Mouse (Mus musculus): ENCODE results near the gene Wwox.

Gene Wwox

DNA sequence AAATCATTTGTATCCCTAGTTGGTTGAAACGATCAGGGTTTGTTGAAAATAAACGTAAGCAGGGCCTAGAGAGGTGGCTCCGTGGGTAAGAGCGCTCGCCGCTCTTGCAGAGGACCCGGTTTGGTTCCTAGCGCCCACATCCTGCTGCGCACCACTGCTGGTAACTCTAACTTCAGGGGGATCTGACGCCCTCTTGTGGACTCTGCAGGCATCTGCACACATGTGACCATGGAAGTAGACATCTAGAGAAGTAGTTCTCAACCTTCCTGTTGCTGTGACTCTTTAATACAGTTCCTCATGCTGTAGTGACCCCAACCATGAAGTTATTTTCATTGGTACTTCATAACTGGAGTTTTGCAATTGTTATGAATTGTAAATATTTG lies 29.7 kb downstream of the Wwox start:
- no peak for DNase-seq

DNA sequence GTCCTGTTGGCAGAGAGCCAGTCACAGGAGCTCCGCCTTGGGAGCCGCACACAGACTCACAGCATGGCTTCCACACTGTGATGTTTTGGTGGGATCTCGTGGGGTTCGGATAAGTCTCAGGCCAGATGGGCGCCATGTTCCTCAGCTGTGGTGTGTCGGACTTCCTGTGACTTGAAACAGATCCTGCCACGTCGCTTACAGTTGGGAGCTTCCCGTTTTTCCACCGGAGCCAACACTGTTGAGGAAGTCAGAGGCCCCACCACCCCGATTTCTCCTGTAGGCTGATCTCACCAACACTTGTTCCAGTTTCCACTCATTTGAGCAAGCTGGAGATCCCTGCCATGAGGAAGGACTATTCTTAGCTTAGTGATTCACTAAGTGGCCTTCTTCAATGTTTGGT lies 34.1 kb downstream of the Wwox start:
- DNase-seq, result no peak

DNA sequence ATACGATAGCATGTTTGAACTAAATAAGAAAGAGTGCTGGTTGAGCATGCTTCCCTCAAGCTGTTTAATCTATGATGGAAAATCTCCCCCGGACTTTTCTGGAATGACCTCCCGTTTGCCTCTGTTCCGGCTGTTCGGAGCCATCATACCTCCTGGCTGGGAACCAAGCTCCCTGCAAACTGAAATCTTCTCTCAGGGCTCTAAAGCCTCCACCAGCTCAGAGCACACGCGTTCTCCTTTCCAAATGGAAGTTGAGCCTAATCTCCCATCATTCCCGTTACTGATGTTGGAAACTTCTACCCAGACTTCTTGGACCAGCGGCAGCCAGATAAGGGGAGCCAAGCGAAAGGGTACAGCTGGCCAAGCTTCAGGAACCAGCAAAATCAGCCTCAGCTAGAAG lies 37.5 kb downstream of the Wwox start:
- no peak for DNase-seq

DNA sequence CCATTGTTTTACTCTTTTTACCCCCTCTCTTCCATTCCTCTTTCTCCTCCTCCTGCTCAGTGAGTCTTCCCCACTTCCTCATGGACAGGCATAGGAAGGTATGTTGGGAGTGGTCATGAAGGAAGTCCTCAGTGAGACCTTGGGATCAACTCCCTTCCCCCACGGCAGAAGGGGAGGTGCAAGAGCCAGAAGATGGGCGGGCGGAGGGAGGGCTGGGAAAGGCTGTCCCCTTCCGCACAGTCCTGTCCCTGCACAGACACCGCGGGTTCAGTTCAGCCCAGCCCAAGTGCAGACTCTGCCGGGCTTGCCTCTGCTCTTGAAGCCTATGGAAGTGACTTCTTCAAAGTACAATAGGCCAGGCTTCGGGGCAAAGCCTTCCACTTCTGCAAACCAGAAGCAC lies 38.3 kb downstream of the Wwox start:
- no peak for DNase-seq

DNA sequence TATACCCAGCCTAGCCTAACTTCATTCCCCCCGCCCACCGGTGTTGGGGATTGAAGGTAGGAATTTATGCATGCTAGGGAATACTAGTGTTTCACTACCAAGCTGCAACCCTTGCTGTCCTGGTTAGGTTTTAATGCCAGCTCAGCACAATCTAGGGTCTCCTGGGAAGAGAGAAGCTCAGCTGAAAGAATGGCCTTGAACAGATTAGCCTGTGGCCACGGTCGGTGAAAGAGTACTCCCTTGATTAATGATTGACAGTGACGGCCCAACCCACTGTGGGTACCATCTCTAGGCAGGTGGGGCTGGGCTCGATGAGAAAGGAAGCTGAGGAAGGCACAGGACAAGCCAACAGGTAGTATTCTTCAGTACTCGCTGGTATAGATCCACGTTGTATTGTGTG lies 40.3 kb downstream of the Wwox start:
- DNase-seq, result peak; percentile 43 to 49

DNA sequence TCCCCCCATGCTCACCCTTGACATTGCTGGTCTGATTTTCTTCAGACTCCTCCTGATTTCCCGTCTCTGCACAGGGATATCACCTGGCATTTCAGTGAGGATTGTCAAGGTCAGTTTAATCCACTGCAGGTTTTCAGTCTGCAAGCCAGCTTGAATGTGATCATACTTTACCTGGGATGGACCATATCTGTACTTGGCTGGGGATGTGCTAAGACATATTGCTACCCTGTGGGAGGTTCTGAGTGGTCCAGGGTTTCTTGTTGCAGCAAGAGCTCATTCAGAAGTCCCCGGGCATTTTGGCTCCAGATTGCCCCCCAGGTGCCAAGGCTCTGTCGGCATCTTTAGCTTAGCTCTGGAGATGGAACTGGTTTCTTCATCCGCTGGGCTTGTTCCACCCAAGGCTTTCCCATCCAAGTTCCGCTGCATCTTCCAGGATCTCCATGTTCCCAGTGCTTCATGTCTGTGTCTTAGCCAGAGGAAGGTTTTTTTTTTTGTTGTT lies 52.3 kb downstream of the Wwox start:
- DNase-seq, result no peak

DNA sequence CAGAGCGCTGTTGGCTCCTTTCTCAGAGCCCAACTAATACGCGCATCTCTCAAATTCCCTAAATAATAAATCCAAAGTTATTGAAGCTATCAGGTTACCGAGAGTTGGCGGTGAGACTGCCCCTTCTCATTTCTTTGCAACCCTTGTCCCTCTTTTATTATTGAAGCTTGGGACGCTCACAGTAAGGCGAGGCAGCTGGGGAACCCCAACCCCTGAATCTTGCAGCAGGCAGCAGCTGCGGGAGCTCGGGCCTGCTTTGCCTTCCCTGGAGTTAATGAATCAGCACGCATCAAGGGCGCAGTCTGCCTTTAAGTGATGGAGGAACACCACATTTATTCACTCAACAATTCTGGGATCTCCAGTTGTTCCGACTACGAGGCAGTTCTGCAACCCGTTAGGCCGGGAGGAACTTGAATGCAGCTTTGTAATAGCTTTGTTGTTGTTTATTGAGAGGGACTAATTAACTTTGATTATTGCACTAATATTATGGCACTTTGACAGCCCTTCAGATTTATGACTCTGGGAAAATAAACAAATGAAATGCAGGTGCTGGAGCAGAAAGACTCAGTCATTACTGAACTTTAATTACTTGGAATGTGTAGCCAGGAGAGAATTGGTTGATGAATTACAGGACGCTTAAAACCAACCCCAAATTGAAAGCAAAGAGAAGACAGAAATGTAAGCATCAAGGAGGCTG lies 60.1 kb downstream of the Wwox start:
- no peak for DNase-seq

DNA sequence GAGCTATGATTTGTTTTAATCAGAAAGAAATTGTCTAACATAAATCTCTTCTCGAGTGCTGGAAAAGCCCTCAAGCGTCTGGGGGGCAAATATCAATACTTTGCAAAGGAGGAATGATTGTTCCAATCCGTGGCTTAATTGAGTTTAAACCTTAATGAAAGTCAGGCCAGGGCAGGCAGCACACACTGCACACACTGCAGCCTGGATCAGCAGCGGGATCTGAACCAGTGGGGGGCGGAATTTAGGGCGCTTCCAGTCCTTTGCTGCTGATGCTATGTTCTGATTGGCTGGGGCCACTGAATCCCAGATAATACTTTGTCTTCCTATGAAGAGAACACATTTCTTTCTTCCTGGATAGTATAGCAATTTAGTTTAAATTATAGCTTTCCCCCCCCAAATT lies 62.5 kb downstream of the Wwox start:
- DNase-seq, result peak in 1 of 2 experiments; percentile 14

DNA sequence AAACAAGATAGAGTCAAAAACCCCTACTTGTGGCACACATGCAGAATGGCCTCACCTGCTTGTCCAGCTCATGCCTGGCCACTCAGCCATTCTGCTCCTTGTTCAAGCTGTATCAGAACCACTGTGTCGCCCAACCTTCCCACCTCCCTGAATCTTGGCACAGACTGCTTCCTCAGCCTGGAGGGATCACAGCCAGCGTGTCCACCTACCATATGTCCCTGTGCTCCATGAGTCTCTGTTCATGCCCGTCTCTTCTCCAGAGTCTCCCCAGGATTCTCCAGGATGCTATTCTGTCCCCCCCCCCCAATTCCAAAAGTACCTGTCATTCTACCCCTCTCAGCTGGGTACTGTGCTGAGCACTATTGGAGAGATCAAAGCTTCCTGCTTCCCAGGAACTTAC lies 63.7 kb downstream of the Wwox start:
- peak in 1 of 2 experiments; percentile 9 for DNase-seq

DNA sequence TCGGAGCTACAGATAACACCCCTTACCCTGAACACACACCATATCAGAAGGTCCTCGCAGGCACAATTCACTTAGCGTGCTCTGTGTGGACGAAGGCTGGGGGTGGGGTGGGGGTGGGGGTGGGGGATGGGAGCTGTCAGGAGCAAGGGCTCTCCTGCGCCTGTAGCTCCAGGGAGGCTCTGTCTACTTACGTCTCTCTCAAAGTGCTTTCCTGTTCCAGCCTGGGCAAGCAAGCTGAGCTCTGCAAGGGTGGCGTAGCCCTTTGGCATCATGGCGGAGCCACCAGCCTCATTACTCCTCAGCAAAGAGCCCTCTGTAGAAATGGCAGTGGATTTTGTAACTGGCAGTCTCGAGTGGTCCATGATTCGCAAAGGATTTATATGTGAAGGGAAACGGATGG lies 65.4 kb downstream of the Wwox start:
- DNase-seq, result peak in 1 of 2 experiments; percentile 7

DNA sequence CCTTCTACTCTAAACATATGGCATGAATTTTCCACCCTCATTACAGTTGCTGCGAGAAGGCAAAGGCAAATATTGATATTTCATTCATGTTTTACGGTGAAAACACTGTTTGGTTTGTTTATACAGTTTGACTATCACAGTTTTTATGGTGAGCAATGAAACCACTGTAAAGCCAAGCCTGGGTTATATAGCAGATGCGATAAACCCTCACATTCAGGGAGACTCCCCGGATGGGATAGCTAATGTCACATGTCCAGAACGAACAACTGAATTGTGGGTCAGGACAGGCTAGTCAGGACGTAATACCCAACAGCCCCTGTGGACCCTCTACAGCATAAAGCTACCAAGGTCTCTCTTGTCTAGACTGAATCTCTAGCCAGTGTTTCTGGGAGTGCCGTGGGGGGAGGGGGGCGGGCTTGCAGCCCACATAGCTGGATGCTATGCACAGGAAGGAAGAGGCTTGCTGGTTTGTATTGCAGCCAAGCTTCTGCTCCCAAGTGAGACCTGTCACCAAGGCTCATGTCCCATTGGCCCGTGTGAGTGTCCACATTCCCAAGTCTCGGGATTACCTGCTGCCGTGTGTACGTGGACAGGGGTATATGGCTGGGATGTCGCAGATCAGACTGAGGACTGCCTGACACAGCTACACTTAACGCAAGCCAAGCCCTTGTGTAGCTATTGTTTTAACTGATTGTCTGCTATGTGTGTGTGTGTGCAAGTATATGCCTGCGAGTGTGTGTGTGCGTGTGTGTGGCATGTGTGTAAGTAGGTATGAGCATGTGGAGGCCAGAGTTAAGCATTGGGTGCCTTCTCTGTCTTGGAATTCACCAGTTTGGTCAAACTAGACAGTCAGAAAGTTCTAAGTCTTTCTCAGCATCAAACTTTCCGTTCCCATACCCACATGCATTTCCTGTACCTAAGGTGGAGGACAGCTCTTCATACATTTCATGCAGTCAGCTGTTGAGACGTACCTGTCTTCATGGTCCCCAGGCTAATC lies 66.2 kb downstream of the Wwox start:
- peak in 1 of 2 experiments; percentile 7 for DNase-seq

DNA sequence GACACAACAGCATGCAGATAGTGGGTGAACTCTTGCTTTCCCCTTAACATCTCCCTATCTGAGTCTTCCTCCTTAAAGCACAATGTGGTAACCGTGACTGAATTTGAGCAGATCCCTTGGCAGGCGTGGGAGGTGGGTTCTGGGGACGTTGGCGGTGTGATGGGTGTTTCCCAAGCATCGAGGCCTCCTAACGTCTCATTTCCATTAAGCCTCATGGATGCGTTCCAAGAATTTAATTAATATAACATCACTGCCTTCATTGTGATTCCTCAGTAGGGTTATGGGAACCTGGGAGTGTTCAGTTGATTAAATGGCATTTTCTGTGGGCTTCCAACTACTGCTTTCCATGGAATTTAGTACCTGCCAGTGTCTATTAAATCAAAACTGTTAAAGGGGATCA lies 67.9 kb downstream of the Wwox start:
- peak in 1 of 2 experiments; percentile 11 for DNase-seq

DNA sequence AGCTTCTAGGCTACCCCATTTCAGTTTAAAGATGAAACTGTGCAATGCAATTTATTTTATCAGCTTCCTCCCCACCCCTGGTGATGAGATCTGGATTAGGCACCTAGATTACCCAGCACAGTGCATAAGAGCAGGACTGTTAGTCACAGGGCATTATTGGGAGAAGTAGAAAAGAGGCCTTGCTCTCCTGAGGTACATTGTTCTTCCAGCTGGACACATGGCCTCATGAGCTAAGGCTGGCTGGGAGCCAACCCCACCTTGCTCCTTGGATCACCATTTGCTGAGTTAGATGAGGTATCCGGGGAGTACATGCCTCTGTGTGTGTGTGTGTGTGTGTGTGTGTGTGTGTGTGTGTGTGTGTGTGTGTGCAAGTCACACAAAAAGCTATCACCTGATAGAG lies 70.8 kb downstream of the Wwox start:
- peak; percentile 18 to 32 for DNase-seq

DNA sequence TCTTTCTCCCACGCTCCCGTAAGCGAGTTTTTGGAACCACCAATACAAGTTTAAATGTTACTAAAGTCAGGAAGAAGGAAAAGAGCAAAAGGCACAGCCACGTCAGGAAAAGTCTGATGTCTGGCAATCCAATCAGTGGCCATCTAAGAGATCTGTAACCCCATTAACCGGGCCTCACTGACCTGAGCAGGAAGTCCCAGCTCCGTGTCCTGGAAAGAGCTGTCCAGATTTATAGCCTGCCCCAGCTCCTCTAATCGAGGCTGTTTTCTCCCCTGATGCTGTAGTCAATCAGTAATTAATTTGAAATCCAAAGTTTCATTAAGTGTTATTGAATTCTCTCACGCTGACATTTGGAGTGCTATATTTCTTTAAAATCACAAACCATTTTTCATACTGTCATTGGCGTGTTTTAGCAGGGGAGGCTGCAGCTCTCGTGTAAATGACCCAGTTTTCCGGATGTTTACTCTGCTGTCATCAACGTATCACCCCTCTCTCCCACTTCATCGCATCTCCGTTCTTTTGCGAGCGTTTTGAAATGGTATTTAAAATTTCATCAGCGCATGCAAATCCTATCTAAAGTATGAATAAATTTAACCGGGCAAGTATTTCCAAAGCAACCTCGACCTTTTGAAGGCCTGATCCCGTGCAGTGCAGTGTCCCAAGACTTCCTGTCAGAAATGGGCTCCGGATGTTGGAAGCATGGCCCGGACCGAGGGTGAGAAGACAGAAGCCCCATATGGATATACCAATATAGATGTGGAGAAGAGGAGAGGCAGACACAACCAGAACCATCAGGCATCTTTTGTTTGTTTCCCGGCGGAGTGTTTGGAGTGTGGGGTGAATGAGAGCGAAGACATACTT lies 72.8 kb downstream of the Wwox start:
- DNase-seq, result peak in 1 of 2 experiments; percentile 24

DNA sequence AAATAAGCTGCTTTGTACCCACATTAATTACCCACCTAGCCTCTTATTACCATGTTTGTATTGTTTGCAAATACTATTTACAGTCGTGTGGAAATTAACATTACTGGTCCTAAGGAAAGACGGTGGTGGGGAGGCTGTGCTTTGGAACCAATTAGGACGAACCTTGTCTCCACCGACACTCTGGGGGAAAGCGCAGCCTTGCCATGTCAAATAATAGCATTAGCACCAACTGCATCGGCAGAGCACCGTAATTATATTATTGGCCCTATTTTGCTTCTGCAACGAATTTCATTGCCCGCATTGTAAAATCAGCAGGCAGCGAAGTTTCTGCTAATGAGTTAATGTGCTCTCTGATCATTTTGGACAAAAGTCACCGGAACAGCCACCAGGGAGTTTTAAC lies 75.2 kb downstream of the Wwox start:
- peak in 1 of 2 experiments; percentile 10 for DNase-seq

DNA sequence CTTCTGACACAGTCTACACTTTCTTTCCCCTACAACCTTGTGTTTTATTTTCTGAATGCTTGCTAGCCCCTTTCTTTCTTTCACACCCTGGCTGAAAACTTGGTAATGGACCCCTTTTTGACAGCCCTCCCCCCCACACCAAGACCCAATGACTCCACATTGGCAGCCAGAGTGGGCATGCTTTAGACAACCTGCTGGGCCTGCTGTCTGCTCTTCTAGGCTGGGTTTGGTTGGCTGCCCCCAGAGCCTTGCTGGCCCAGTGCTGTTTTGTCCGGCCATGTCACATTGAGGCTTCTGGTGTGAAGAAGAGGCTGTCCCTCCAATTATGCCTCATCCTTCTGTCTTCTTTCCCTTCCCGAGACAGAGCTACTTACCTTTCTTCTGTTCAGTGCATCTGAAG lies 83.6 kb downstream of the Wwox start:
- no peak for DNase-seq

DNA sequence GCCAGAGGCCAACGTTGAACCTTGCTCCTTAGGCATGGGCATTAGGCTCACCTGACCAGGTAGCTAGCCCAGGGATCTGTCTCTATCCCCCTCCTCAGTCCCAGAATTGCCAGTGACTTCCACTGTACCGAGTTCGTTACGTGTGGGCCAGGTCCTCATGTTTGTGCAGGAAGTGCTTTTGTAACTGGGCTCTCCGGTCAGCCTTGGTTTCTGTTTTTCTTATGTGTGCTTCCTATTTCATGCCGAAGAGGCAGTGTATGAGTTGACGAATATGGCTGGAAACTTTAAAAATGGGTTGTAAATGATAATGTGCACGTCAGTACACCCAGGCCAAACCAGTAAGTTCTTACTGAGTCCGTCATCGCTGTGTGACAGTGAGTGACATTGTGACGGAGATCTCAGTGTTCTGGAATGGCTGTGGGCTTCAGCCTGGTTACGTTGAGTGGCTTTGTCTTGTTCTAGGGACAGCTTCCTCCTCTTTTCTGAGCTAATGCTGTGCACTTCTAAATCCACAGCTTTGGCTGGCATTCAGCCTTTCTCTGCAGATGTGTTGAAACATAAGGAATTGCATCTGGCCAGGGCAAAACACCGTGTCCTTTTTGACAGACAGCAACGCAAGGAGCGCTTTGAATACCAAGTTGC lies 87.3 kb downstream of the Wwox start:
- DNase-seq, result peak in 1 of 2 experiments; percentile 17

DNA sequence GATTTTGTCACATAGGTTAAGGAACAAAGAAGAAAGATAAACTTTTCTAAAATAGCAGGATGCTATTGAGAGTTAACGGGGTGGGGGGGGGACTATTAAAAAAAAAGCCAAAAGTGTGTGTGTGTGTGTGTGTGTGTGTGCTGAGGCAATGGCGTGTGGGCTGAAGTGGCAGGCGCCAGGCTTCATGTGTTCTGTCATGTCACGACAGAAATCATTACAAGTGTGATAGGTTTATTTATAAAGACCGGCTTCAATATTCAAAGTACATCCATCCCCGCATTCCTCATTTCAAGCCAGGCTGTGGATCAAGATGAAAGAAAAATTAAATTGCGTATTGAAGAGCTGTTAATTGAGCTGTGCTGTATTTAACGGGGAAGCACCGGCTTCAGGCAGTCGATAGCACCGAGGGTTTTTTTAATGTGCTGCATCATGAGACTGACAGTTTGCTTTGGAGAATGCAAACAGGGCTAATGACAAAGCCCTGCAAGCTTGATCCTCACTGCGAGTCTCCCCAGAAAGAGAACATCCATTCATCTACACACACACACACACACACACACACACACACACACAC lies 88.3 kb downstream of the Wwox start:
- DNase-seq, result peak in 1 of 2 experiments; percentile 19

DNA sequence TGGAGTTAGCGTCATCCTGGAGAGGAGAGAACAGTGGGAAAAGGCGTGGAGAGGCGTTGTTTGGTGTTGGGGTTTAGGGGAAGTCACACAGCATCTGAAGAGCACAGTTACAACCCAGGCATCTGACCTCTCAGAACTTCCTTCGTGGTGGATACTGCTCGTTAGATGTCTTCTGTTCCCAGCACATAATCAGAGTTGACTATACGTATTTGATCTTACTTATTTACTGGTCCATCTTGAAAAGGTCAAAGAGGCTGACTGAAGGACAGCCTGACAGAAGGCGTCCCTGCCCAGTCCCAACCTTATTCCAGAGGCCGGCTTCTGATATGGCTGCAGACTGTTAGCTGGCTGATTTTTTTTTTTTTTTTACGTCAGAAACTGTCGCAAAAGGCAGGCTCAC lies 90.1 kb downstream of the Wwox start:
- no peak for DNase-seq

DNA sequence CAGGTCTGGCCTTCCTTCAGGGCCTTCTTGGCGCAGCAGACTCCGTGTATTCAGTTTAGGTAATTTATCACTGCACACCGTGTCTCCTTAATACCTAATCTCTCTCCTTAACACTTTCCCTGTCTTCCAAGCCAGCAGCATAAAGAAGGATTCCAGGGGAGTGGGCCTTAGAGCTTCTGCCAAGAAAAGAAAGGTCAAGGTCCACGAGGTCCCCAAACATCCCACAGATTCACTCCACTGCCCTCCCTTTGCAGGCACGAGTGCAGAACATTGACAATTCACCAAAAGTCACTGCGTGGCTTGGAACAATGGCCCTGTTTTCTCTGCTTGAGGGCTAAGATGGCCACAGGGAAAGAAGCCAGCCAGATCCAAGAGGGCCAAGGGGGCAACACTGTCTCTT lies 96.7 kb downstream of the Wwox start:
- DNase-seq, result peak; percentile 34 to 61

DNA sequence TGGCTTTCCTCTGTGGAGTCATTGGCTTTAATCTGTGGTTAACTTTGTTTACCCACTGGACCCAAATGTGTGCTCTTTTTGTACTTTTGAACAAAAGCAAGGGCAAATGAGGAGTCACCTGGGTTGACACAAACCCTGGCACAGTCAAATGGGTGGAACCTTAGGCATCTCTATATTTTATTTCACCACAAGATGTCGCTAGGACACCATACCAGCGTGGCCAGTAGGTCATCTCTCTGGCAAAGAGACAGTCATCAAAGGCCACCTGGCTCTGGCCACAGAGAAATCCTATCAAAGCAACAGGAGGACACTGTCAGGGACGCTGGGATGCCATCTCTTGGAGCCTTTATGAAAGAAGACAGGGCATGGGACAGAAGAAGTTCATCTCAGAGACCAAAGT lies 101.7 kb downstream of the Wwox start:
- DNase-seq, result peak; percentile 38 to 47

DNA sequence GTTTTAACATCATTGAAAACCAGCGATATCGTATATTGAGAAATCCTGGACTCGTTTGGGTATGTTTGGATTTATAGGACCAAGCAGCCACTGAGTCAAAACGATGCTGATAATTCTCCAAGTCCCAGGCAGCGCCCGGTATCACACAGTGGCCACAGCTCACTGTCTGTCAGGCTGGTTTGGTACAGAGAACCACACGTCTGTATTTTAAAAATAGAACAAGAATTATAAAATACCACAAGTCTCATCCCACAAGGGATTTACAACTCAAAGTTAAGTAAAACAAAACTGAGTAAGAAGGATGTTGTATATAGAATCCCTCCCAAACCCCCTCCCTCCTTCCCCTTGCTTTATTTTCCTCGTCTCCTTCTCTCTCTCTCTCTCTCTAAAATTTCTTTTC lies 108.9 kb downstream of the Wwox start:
- DNase-seq, result no peak

All from kidney, postnatal 25 days (tissue).